Mouse (Mus musculus) CD8-positive naive resting alpha-beta T cell, adult 57 days (primary cell): ENCODE measurements around the gene Nutf2. TPM values are rescaled to one million over a fixed set of nuclear protein-coding genes. Genes with fewer than 3 reads are reported as not detected.

ENCODE experiments used
- total RNA-seq: library from RNA; stranded (reverse); gene quantifications from one replicate; pipeline ENCODE4 v1.2.4, GENCODE M21; 2023

Nutf2 gene
- 18.0 TPM for total RNA-seq

GRCm38 (mm10) chr8:105860143-105860981, at the start of gene Nutf2:
TSS of gene Nutf2 (plus strand) at chr8:105860580.

GRCm38 (mm10) chr8:105826861-105827848, 33.2 kb upstream of the Nutf2 start, which contains the start of the genes Ranbp10 and Tsnaxip1:
TSS of gene Ranbp10 (minus strand) at chr8:105827350.
TSS of gene Tsnaxip1 (plus strand) at chr8:105827731.

GRCm38 (mm10) chr8:105853178-105853577, 7.2 kb upstream of the Nutf2 start, which contains the start of gene Cenpt:
TSS of gene Cenpt (minus strand) at chr8:105853278.

GRCm38 (mm10) chr8:105854715-105855216, 5.6 kb upstream of the Nutf2 start, which contains the start of gene Thap11:
TSS of gene Thap11 (plus strand) at chr8:105855132.

GRCm38 (mm10) chr8:105880754-105881520, 20.6 kb downstream of the Nutf2 start, which contains the start of gene Edc4:
TSS of gene Edc4 (plus strand) at chr8:105880881.

GRCm38 (mm10) chr8:105893339-105893738, 33.0 kb downstream of the Nutf2 start, which contains the start of gene Nrn1l:
TSS of gene Nrn1l (plus strand) at chr8:105893567.

GRCm38 (mm10) chr8:105900180-105900940, 40.0 kb downstream of the Nutf2 start, which contains the start of gene Pskh1:
TSS of gene Pskh1 (plus strand) at chr8:105900441.

Other genes starting within 250 kb of the Nutf2 start
- gene Ctcf, start 224.0 kb upstream of the Nutf2 start, total RNA-seq = 148 TPM
- gene Agrp, start 223.2 kb upstream of the Nutf2 start, total RNA-seq = not detected
- 126 TPM for gene Carmil2, start 174.3 kb upstream of the Nutf2 start, total RNA-seq
- 52.6 TPM for gene Acd, start 159.5 kb upstream of the Nutf2 start, total RNA-seq
- 10.6 TPM for gene Pard6a, start 159.4 kb upstream of the Nutf2 start, total RNA-seq
- not detected for gene 4933405L10Rik, start 152.9 kb upstream of the Nutf2 start, total RNA-seq
- gene Enkd1, start 152.4 kb upstream of the Nutf2 start, total RNA-seq = 2.9 TPM
- 6.0 TPM for gene Gfod2, start 101.9 kb upstream of the Nutf2 start, total RNA-seq
- gene Ranbp10, start 33.2 kb upstream of the Nutf2 start, total RNA-seq = 44.5 TPM
- 0.24 TPM for gene Tsnaxip1, start 32.8 kb upstream of the Nutf2 start, total RNA-seq
- gene Cenpt, start 7.3 kb upstream of the Nutf2 start, total RNA-seq = 18.6 TPM
- 18.5 TPM for gene Thap11, start 5.4 kb upstream of the Nutf2 start, total RNA-seq
- 87.4 TPM for gene Edc4, start 20.3 kb downstream of the Nutf2 start, total RNA-seq
- gene Nrn1l, start 33.0 kb downstream of the Nutf2 start, total RNA-seq = not detected
- 23.3 TPM for gene Pskh1, start 39.9 kb downstream of the Nutf2 start, total RNA-seq
- gene Ctrl, start 73.3 kb downstream of the Nutf2 start, total RNA-seq = 6.9 TPM
- 138 TPM for gene Psmb10, start 77.9 kb downstream of the Nutf2 start, total RNA-seq
- gene Lcat, start 82.8 kb downstream of the Nutf2 start, total RNA-seq = not detected
- 17.1 TPM for gene Slc12a4, start 105.5 kb downstream of the Nutf2 start, total RNA-seq
- not detected for gene Dpep3, start 118.8 kb downstream of the Nutf2 start, total RNA-seq
- gene Dus2, start 130.8 kb downstream of the Nutf2 start, total RNA-seq = 17.1 TPM
- not detected for gene Dpep2nb, start 145.4 kb downstream of the Nutf2 start, total RNA-seq
- 6.6 TPM for gene Ddx28, start 151.3 kb downstream of the Nutf2 start, total RNA-seq
- gene Nfatc3, start 198.3 kb downstream of the Nutf2 start, total RNA-seq = 184 TPM